Mouse (Mus musculus) embryonic fibroblast, embryonic 13.5 days (primary cell): ENCODE data around the gene Fbxo33. TPM values are rescaled to one million over a fixed set of nuclear protein-coding genes. Genes with fewer than 3 reads are reported as not detected.

Experiments
- H3K27ac ChIP-seq: 2 replicates; pipeline ENCODE4 v1.5.1; 2012; ENCODE audit warnings: low read length, control low read depth, inconsistent platforms; ENCODE audit not compliant: insufficient read depth
- H3K4me1 ChIP-seq: 2 replicates; pipeline ENCODE4 v1.6.1; 2011; ENCODE audit warnings: low read length; ENCODE audit not compliant: control insufficient read depth, insufficient read depth
- H3K4me3 ChIP-seq: 2 replicates; pipeline ENCODE4 v1.5.1; 2011; ENCODE audit warnings: mild to moderate bottlenecking, control low read depth, low read length; ENCODE audit not compliant: insufficient read depth
- CTCF ChIP-seq: IDR thresholded peaks from 2 replicates; pipeline ENCODE4 v1.5.1; 2011; ENCODE audit warnings: mild to moderate bottlenecking, control low read depth, low read length, moderate library complexity, borderline replicate concordance; ENCODE audit not compliant: insufficient read depth
- POLR2A ChIP-seq: IDR thresholded peaks from 2 replicates; pipeline ENCODE4 v1.6.1; 2011; ENCODE audit warnings: low read depth, mild to moderate bottlenecking, control low read depth, low read length, moderate library complexity
- polyA plus RNA-seq: library from polyadenylated mRNA; stranded (reverse); fragments of >200 nt; gene quantifications from 2 replicates; pipeline ENCODE4 v1.2.4, GENCODE M21; 2011; ENCODE audit warnings: low read depth; ENCODE audit not compliant: missing spikeins, insufficient read length

Gene Fbxo33
- polyA plus RNA-seq, 1 experiment = 18.1 TPM

DNA sequence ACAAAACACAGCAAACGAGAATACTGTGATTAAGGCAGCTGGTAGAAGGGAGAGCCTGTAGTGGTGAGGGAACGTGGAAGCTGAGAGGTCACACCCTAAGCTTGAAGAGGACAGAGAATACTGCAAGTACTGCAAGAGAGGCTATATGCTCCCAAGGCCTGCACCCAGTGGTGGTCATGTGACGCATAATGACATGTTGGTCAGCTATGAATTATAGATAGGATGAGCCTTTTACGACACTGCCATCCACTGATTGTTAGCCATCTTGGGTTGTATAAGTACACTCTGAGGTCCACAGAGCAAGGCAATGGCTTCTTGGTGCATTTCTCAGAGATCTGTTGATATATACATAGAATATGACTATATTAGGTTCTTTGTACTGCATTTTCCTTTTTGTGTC is 53.0 kb downstream of the Fbxo33 start:
- Histone ChIP-seq H3K27ac (no peak overlapping the region), H3K4me3 (no peak overlapping the region), H3K4me1 (no peaks in the 10 kb centered on the region)
- TF ChIP-seq POLR2A = no peak
- no peak for TF ChIP-seq CTCF

DNA sequence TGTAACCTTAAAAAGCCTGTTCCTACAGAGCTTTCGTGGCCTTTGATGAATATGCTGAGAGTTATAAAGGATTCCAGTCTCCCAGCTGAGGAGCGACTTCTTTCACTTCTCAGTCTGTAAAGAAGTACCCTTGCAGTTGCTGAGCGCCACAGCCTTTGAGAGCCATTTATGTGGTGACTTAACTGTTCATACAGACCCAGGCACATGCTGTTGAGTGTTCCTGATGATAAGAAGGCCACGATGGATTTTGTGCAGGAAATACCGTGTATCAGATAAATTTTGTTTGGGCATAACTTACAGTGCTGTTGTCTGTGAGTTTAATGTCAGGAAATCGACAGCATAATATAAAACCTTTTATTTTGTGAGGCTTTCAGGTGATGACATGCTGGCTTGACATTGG is 55.0 kb downstream of the Fbxo33 start:
- Histone ChIP-seq H3K4me1 (no peaks in the 10 kb centered on the region), H3K27ac (no peak overlapping the region), H3K4me3 (no peak overlapping the region)
- TF ChIP-seq POLR2A (no peak), CTCF (no peak)

DNA sequence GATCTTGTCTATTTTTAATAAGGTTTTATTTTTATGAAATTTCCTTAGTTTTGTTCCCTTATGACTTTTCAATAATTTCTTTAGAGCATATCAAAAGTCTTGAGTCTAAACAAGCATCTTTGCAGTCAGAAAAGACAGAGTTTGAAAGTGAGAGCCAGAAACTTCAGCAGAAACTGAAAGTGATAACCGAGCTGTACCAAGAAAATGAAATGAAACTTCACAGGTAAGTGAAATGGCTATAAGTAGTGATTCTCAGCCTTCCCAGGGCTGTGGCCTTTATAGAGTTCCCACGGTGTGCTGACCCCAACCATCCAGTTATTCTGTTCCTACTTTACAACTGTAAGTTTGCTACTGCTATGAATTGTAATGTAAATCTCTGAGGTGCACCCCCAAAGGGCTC is 56.7 kb downstream of the Fbxo33 start:
- Histone ChIP-seq H3K27ac (no peak overlapping the region), H3K4me1 (no peaks in the 10 kb centered on the region), H3K4me3 (no peak overlapping the region)
- TF ChIP-seq CTCF = no peak

DNA sequence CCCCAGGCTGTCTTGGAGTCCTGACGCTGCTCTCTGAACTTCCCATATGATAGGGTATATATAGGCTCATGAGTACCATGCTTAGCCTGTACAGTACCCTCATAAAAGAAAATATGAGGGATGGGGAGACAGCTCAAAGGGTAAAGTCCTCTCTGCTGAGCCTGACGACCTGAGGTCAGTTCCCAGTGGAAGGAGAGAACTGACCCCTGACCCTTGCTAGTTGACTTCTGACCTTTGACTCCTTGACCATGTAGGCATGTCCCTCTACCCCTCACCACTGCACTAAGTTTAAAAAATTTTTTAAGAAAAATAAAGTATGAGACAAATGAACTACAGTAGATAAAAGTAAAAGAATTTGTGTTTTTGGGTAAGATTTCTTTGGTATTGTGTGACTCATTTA is 58.4 kb downstream of the Fbxo33 start:
- TF ChIP-seq POLR2A (no peak), CTCF (no peak)
- no peaks in the 10 kb centered on the region for H3K4me1 ChIP-seq
- H3K27ac ChIP-seq = no peak overlapping the region
- no peak overlapping the region for H3K4me3 ChIP-seq

Other genes with a start within 250 kb of the Fbxo33 start
- 165 and 169 TPM in 2 replicates for gene Sec23a, start 207.7 kb downstream of the Fbxo33 start, polyA plus RNA-seq
- 10.3 and 11.4 TPM in 2 replicates for gene Gemin2, start 206.3 kb downstream of the Fbxo33 start, polyA plus RNA-seq
- 98.2 and 106 TPM in 2 replicates for gene Trappc6b, start 158.3 kb downstream of the Fbxo33 start, polyA plus RNA-seq
- gene Pnn, start 152.8 kb downstream of the Fbxo33 start, polyA plus RNA-seq = 71.0 and 84.6 TPM in 2 replicates
- 72.2 and 75.9 TPM in 2 replicates for gene Mia2, start 123.9 kb downstream of the Fbxo33 start, polyA plus RNA-seq